9 mouse cellular contexts compared by ENCODE assay signal in the genomic region with DNA sequence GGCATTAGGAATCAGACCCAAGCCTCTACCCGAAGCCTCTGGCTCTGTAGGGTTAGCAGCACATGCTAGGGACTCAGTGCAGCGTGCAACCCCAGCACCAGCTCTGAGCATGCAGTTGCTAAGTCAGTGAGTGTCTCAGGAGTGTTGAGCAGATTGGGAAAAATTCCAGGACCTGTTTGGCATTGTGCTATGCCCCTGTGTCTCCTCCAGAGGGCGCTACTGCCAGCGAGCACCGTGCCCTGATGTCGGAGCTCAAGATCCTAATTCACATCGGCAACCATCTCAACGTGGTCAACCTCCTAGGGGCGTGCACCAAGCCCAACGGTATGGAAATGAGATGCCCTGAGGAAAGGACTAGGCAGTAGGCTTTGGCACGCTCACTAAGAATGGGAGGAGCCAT. TPM values are rescaled to one million over a fixed set of nuclear protein-coding genes. Genes with fewer than 3 reads are reported as not detected.
DNase-seq lines count a peak whose midpoint lies in the region; ATAC-seq and TF ChIP-seq lines count a peak whose summit lies in the region.
"Had no signal": no experiment of that assay in that cellular context is flagged by ENCODE, and none has a peak within 500 bp of the region (broad histone marks: within the 10 kb centered on the region; RNA-seq: fewer than 3 reads in every experiment).

No protein-coding gene starts in this region.

- TF ChIP-seq CTCF in intestine, postnatal 0 days (IDR thresholded peaks at IDR 0.05; ENCODE audit: low read depth): peak; percentile 68

- peak; percentile 88 for DNase-seq in R1 (ENCODE audit: low read depth, low spot score)
- DNase-seq in forebrain, embryonic 14.5 days (ENCODE audit: low spot score): peak; percentile 16
- peak; percentile 31 for DNase-seq in mesoderm, embryonic 11.5 days (ENCODE audit: low read depth, low spot score)
- no peak for DNase-seq in right cerebral cortex, adult 18-20 months
- DNase-seq in spleen, adult 12 weeks (ENCODE audit: low spot score): no peak
- DNase-seq in layer of hippocampus, adult 9-10 months (ENCODE audit: low spot score): no peak
- DNase-seq: right cerebral cortex, postnatal 14 days had no signal

- H3K27ac ChIP-seq in intestine, postnatal 0 days (ENCODE audit: low read depth, low read length): no peak overlapping the region
- H3K27ac ChIP-seq in intestine, embryonic 16.5 days (ENCODE audit: low read length): no peak overlapping the region
- no peak overlapping the region for H3K27ac ChIP-seq in forebrain, embryonic 14.5 days (ENCODE audit: low read depth, low read length)

- H3K9me3 ChIP-seq in intestine, postnatal 0 days (ENCODE audit: control insufficient read depth): no peaks in the 10 kb centered on the region
- H3K9me3 ChIP-seq in intestine, embryonic 16.5 days (ENCODE audit: control insufficient read depth, low read length): no peaks in the 10 kb centered on the region
- H3K9me3 ChIP-seq in forebrain, embryonic 14.5 days (replicated peaks; ENCODE audit: control insufficient read depth, low read length): no peaks in the 10 kb centered on the region

- peaks cover 33% of the 10 kb centered on the region for H3K27me3 ChIP-seq in intestine, postnatal 0 days (replicated peaks; ENCODE audit: control insufficient read depth, insufficient read depth, low read length)
- H3K27me3 ChIP-seq in intestine, embryonic 16.5 days (replicated peaks; ENCODE audit: control insufficient read depth, insufficient read depth, low read length): peaks cover 48% of the 10 kb centered on the region
- H3K27me3 ChIP-seq in forebrain, embryonic 14.5 days (replicated peaks; ENCODE audit: control insufficient read depth, insufficient read depth, low read length): peaks cover 41% of the 10 kb centered on the region

- WGBS in intestine, postnatal 0 days: 10% methylated on average over 11 of the region's 11 CpGs
- 5% methylated on average over 11 of the region's 11 CpGs for WGBS in intestine, embryonic 16.5 days
- WGBS in forebrain, embryonic 14.5 days: 2% methylated on average over 11 of the region's 11 CpGs

- ATAC-seq in intestine, postnatal 0 days: no peak
- ATAC-seq in intestine, embryonic 16.5 days: no peak
- ATAC-seq in forebrain, embryonic 14.5 days: 0 out of 2 replicates have a peak, but pooled peaks have one; percentile 37

- H3K4me2 ChIP-seq in intestine, postnatal 0 days (replicated peaks; ENCODE audit: low read depth): no peak overlapping the region
- no peak overlapping the region for H3K4me2 ChIP-seq in intestine, embryonic 16.5 days (ENCODE audit: low read depth, low read length)
- H3K4me2 ChIP-seq in forebrain, embryonic 14.5 days (ENCODE audit: low read length): no peak overlapping the region

- no peak overlapping the region for H3K4me3 ChIP-seq in intestine, postnatal 0 days (ENCODE audit: low read depth, low read length)
- no peak overlapping the region for H3K4me3 ChIP-seq in intestine, embryonic 16.5 days (ENCODE audit: low read length)
- no peak overlapping the region for H3K4me3 ChIP-seq in forebrain, embryonic 14.5 days (ENCODE audit: low read depth, low read length)

- H3K36me3 ChIP-seq in intestine, postnatal 0 days (ENCODE audit: control insufficient read depth, insufficient read depth): no peaks in the 10 kb centered on the region
- H3K36me3 ChIP-seq in intestine, embryonic 16.5 days (ENCODE audit: control insufficient read depth, insufficient read depth, low read length): no peaks in the 10 kb centered on the region
- H3K36me3 ChIP-seq in forebrain, embryonic 14.5 days (ENCODE audit: control insufficient read depth, insufficient read depth, low read length): no peaks in the 10 kb centered on the region

- H3K9ac ChIP-seq in intestine, postnatal 0 days (ENCODE audit: low read depth, low read length): no peak overlapping the region
- H3K9ac ChIP-seq in intestine, embryonic 16.5 days (ENCODE audit: low read depth, low read length): no peak overlapping the region
- no peak overlapping the region for H3K9ac ChIP-seq in forebrain, embryonic 14.5 days (ENCODE audit: low read length)

- no peaks in the 10 kb centered on the region for H3K4me1 ChIP-seq in intestine, postnatal 0 days (replicated peaks; ENCODE audit: control insufficient read depth, insufficient read depth, low read length)
- H3K4me1 ChIP-seq in intestine, embryonic 16.5 days (ENCODE audit: control insufficient read depth, insufficient read depth, low read length): peaks cover 7% of the 10 kb centered on the region; the same call in 1 of the 2 replicates
- no peaks in the 10 kb centered on the region for H3K4me1 ChIP-seq in forebrain, embryonic 14.5 days (ENCODE audit: control insufficient read depth, insufficient read depth, low read length)

RNA-seq across cellular contexts. Expression of gene Scgb3a1, which starts 27.0 kb away (rescaled TPM):
- polyA plus RNA-seq in intestine, postnatal 0 days (2015; fragmentation: Nextera tagmentation; extraction: Ambion mirVana): 3.2 and 4.4 TPM in 2 replicates
- polyA plus RNA-seq in intestine, embryonic 16.5 days (2015; fragmentation: Nextera tagmentation; extraction: Ambion mirVana): not detected in 2 replicates
- not detected in 2 replicates for polyA plus RNA-seq in forebrain, embryonic 14.5 days (2014; fragmentation: Nextera tagmentation; extraction: Ambion mirVana)

RNA-seq across cellular contexts. Expression of gene Flt4, which starts 27.4 kb away (rescaled TPM):
- 3.9 and 4.0 TPM in 2 replicates for polyA plus RNA-seq in intestine, postnatal 0 days (2015; fragmentation: Nextera tagmentation; extraction: Ambion mirVana)
- polyA plus RNA-seq in intestine, embryonic 16.5 days (2015; fragmentation: Nextera tagmentation; extraction: Ambion mirVana): 4.0 and 4.3 TPM in 2 replicates
- 1.8 TPM in 2 replicates for polyA plus RNA-seq in forebrain, embryonic 14.5 days (2014; fragmentation: Nextera tagmentation; extraction: Ambion mirVana)

Comparison
In these comparisons a context has a peak if more than half of its experiments do, and no peak if none do; other contexts are left out.
1. DNase-seq: peak in R1 (single experiment), forebrain, embryonic 14.5 days (single experiment) and mesoderm, embryonic 11.5 days (single experiment); none in right cerebral cortex, adult 18-20 months (single experiment), spleen, adult 12 weeks (single experiment) and layer of hippocampus, adult 9-10 months (single experiment).